Mouse (Mus musculus) erythroblast, embryonic 14.5 days (primary cell): ENCODE data around the gene Olfr709-ps1.
"Not testable (repeated sequence)": the region's sequence is repeated elsewhere in the genome, so short reads cannot be mapped to it uniquely, and the experiment has no call there.

ENCODE experiments used
- GATA1 ChIP-seq: IDR thresholded peaks from 2 replicates; pipeline ENCODE4 v1.6.1; 2012; ENCODE audit warnings: low read length, inconsistent platforms, mixed read lengths
- TAL1 ChIP-seq: IDR thresholded peaks from 3 replicates; pipeline ENCODE4 v1.6.1; 2012; ENCODE audit warnings: low read length, inconsistent platforms, mixed read lengths

- not testable (repeated sequence) for TF ChIP-seq TAL1, GATA1
Measured at GRCm38 (mm10) chr7:106967503-106967902, 35.5 kb upstream of the Olfr709-ps1 start.
